14 mouse cellular contexts compared by ENCODE assay signal in genomic region chr19:56370389-56371150, GRCm38 (mm10).
"Had no signal": no experiment of that assay in that cellular context is flagged by ENCODE, and none has a peak within 500 bp of the region (broad histone marks: within the 10 kb centered on the region; RNA-seq: fewer than 3 reads in every experiment).

No protein-coding gene starts in this region.

- H3K4me2 ChIP-seq: kidney, embryonic 15.5 days; limb, embryonic 12.5 days; liver, embryonic 13.5 days; midbrain, embryonic 13.5 days; neural tube, embryonic 15.5 days had no signal

- ATAC-seq: midbrain, embryonic 13.5 days had no signal

- H3K27me3 ChIP-seq: kidney, embryonic 15.5 days; limb, embryonic 12.5 days; liver, embryonic 13.5 days; midbrain, embryonic 13.5 days; neural tube, embryonic 15.5 days had no signal

- DNase-seq: kidney, adult 2 months; kidney, postnatal 14 days; layer of hippocampus, postnatal 36 days; liver; liver, embryonic 13.5 days; lung, adult 18-20 months; lung, postnatal 36 days; right cerebral cortex, adult 18-20 months; right cerebral cortex, postnatal 25 days; thymus, postnatal 36 days had no signal

- H3K9me3 ChIP-seq: kidney, embryonic 15.5 days; limb, embryonic 12.5 days; liver, embryonic 13.5 days; midbrain, embryonic 13.5 days; neural tube, embryonic 15.5 days had no signal

- H3K4me1 ChIP-seq: kidney, embryonic 15.5 days; liver, embryonic 13.5 days; neural tube, embryonic 15.5 days had no signal

- H3K4me3 ChIP-seq: kidney, embryonic 15.5 days; limb, embryonic 12.5 days; liver, embryonic 13.5 days; midbrain, embryonic 13.5 days; neural tube, embryonic 15.5 days had no signal

- H3K36me3 ChIP-seq: kidney, embryonic 15.5 days; limb, embryonic 12.5 days; liver, embryonic 13.5 days; midbrain, embryonic 13.5 days; neural tube, embryonic 15.5 days had no signal

- H3K27ac ChIP-seq: kidney, embryonic 15.5 days; limb, embryonic 12.5 days; liver, embryonic 13.5 days; midbrain, embryonic 13.5 days; neural tube, embryonic 15.5 days had no signal

- H3K9ac ChIP-seq: kidney, embryonic 15.5 days; limb, embryonic 12.5 days; liver, embryonic 13.5 days; midbrain, embryonic 13.5 days; neural tube, embryonic 15.5 days had no signal
